Mouse (Mus musculus): ENCODE data around the gene Gbp8.

GRCm38 (mm10) chr5:105138906-105139305 lies 434 bp downstream of the Gbp8 start:
- TF ChIP-seq CTCF (conservative IDR thresholded peaks at IDR 0.05; ENCODE audit: insufficient read depth, insufficient read length, low read depth, low read length) (no peak), POLR2A (IDR thresholded peaks at IDR 0.05; ENCODE audit: low read depth, low read length) (no peak)
